Mouse (Mus musculus) forebrain, postnatal 0 days (tissue): ENCODE measurements around the gene Col15a1. TPM values are rescaled to one million over a fixed set of nuclear protein-coding genes. Genes with fewer than 3 reads are reported as not detected.

Experiments used
- ATAC-seq: fragments of 200-750 bp; cut with Nextera tagmentation; 2 replicates; pipeline ENCODE4 v1.8.0; 2017; ENCODE audit warnings: mild to moderate bottlenecking, moderate library complexity
- DNase-seq: peaks from one replicate; pipeline ENCODE4 v3.0.0-alpha.2; 2015
- H3K27ac ChIP-seq: fragments of 300-500 bp; sonication (generic); 2 replicates; pipeline ENCODE4 v1.5.1; 2014; ENCODE audit warnings: low read depth, mild to moderate bottlenecking, antibody characterized with exemption, low read length, moderate library complexity, mixed read lengths
- H3K27me3 ChIP-seq: fragments of 300-500 bp; sonication (generic); 2 replicates; pipeline ENCODE4 v1.6.1; 2014; ENCODE audit warnings: mild to moderate bottlenecking, low read length, mixed read lengths; ENCODE audit not compliant: insufficient read depth
- H3K36me3 ChIP-seq: fragments of 300-500 bp; sonication (generic); 2 replicates; pipeline ENCODE4 v1.6.1; 2014; ENCODE audit warnings: mild to moderate bottlenecking, moderate library complexity; ENCODE audit not compliant: insufficient read depth
- H3K4me1 ChIP-seq: fragments of 300-500 bp; sonication (generic); 2 replicates; pipeline ENCODE4 v1.6.1; 2014; ENCODE audit warnings: antibody characterized with exemption; ENCODE audit not compliant: insufficient read depth
- H3K4me2 ChIP-seq: fragments of 300-500 bp; sonication (generic); 2 replicates; pipeline ENCODE4 v1.6.1; 2014; ENCODE audit warnings: low read depth, mild to moderate bottlenecking, moderate library complexity
- H3K4me3 ChIP-seq: fragments of 300-500 bp; sonication (generic); 2 replicates; pipeline ENCODE4 v1.5.1; 2014; ENCODE audit warnings: low read depth, low read length, mixed read lengths
- H3K9ac ChIP-seq: fragments of 300-500 bp; sonication (generic); 2 replicates; pipeline ENCODE4 v1.6.1; 2014; ENCODE audit warnings: mild to moderate bottlenecking
- H3K9me3 ChIP-seq: fragments of 300-500 bp; sonication (generic); 2 replicates; pipeline ENCODE4 v1.6.1; 2016; ENCODE audit warnings: low read length
- CTCF ChIP-seq: sonication (generic); IDR thresholded peaks from 2 replicates; pipeline ENCODE4 v1.5.1; 2016; ENCODE audit warnings: antibody characterized with exemption, control low read depth, low read depth
- WGBS: fragments of 180-500 bp; shearing (Covaris S2); extraction: QIAGEN DNeasy Blood & Tissue Kit; methylation state at CpG from one replicate; pipeline ENCODE4 v1.1.7; 2014; 5-methylcytosine and 5-hydroxymethylcytosine counted together
- polyA plus RNA-seq: library from polyadenylated mRNA; unstranded; fragments of >200 nt; fragmentation: Nextera tagmentation; extraction: Ambion mirVana; gene quantifications from 2 replicates; pipeline ENCODE4 v1.2.1, GENCODE M21; 2015
- total RNA-seq: library from RNA; depleted of rRNA; stranded (reverse); fragments of >200 nt; gene quantifications from 2 replicates; pipeline ENCODE4 v1.2.3, GENCODE M21; 2014

The Col15a1 gene
- total and polyA plus RNA-seq, 2 experiments from 2014 or later: 2.5 to 6.2 TPM

DNA sequence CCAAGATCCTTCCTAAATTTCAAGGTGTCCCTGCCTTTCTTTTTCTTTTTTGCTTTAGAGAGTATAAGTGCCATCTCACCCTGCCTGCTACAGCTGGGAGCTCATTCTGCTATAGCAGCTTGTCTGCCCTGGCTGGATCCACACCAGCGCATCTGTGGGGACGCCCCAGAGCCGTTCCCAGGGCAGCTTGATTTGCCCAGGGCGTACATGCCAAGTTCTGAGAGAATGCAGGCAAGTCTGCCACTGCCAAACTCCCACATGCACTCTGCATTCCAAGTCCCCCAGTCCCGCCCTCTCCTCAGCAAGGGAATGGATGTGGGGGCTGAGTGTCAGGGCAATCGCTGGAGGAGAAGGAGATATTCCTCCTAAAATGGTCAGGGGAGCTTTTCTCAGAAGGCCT lies 19.8 kb downstream of the Col15a1 start:
- Histone ChIP-seq H3K4me2 (no peak overlapping the region), H3K27me3 (no peaks in the 10 kb centered on the region), H3K4me3 (no peak overlapping the region), H3K4me1 (peaks cover 12% of the 10 kb centered on the region; the same call in 1 of the 2 replicates), H3K9ac (no peak overlapping the region), H3K36me3 (no peaks in the 10 kb centered on the region), H3K9me3 (no peaks in the 10 kb centered on the region), H3K27ac (no peak overlapping the region)
- no peak for TF ChIP-seq CTCF
- WGBS: 40% methylated on average over 6 of the region's 6 CpGs
- DNase-seq (peak; percentile 77), ATAC-seq (peak; percentile 91)

DNA sequence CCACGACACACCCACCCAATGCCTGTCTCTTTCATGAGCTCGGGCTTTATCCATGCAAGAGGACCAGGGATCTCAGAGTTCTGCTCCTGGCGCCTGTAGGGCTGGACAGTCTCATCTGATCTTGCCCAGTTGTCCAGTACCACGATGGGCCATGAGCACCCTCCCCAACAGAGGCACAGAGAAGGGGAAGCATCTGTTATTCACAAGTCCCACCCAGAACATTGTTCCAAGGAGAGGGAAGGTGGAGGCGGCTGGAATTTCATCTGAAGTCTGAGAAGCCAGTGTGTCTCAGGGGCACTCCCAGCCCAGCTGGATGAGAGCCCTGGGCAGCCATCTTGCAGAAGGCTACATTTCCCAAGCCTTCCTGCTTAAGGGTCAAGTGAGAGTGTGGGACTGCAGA lies 21.0 kb downstream of the Col15a1 start:
- WGBS: 89% methylated on average over 5 of the region's 5 CpGs
- DNase-seq (no peak), ATAC-seq (no peak)
- H3K4me2 ChIP-seq: no peak overlapping the region
- H3K9me3 ChIP-seq: no peaks in the 10 kb centered on the region
- no peaks in the 10 kb centered on the region for H3K27me3 ChIP-seq
- H3K36me3 ChIP-seq: no peaks in the 10 kb centered on the region
- H3K4me1 ChIP-seq: peaks cover 12% of the 10 kb centered on the region; the same call in 1 of the 2 replicates
- H3K27ac ChIP-seq: no peak overlapping the region
- H3K4me3 ChIP-seq: no peak overlapping the region
- TF ChIP-seq CTCF: no peak
- H3K9ac ChIP-seq: no peak overlapping the region

GRCm38 (mm10) chr4:47230498-47230897 lies 22.5 kb downstream of the Col15a1 start:
- no peak for ATAC-seq
- DNase-seq: no peak
- Histone ChIP-seq H3K9me3 (no peaks in the 10 kb centered on the region), H3K27ac (no peak overlapping the region), H3K4me3 (no peak overlapping the region), H3K4me1 (peaks cover 19% of the 10 kb centered on the region), H3K27me3 (no peaks in the 10 kb centered on the region), H3K4me2 (no peak overlapping the region), H3K9ac (no peak overlapping the region), H3K36me3 (no peaks in the 10 kb centered on the region)
- 86% methylated on average over 7 of the region's 7 CpGs for WGBS
- no peak for TF ChIP-seq CTCF

DNA sequence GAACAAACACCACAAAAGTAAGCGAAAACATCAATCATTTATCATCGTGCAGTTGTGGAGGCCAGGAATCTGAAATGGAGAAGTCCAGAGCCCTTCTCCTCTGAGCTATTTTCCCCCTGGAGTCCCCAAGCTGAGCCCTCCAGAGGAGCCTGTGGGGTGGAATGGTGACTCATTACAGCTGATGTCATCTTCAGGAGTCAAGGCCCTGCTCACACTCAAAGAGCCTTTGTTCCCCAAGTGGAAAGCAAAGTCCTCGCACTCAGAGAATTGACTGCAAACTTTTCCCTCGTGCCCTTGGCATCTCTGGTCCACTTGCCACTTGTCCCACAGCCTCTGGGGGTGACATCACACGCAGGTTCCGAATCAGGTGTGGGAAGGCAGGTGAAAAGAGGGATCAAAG lies 23.4 kb downstream of the Col15a1 start:
- Histone ChIP-seq H3K9ac (no peak overlapping the region), H3K4me3 (no peak overlapping the region), H3K9me3 (no peaks in the 10 kb centered on the region), H3K27ac (no peak overlapping the region), H3K36me3 (no peaks in the 10 kb centered on the region), H3K4me1 (peaks cover 18% of the 10 kb centered on the region), H3K4me2 (no peak overlapping the region), H3K27me3 (no peaks in the 10 kb centered on the region)
- no peak for TF ChIP-seq CTCF
- DNase-seq (no peak), ATAC-seq (no peak)
- 78% methylated on average over 6 of the region's 6 CpGs for WGBS

DNA sequence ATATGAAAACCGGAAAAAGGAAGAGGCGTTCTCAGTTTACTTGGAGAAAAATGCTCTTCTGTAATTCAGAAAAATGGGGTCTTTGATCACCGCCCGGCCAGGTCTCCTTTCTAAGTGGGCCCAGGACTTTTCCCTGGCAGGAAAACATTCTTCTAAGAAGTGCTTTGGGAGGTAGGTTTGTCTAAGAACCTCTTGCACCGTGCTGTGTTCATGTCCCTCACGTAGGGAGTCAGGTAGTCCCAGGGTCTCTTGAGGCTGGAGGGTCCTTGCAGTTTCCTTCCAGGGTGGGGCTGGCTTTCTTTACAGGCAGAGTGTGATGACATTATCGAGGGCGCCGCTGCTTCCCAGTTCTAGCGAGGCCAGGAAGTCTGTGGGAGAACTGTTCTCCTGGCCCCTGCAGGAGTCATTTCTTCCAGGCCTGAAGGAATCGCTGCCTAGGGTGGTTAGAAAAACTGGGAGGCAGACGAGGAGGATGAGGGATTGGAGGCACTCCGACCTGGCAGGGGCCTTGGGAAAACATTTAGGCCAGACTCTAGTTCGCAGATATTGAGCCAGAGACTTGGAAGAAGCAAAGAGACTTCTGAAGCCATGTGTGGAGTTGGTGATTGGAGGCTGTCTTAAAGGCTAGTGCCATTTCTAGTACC lies 25.4 kb downstream of the Col15a1 start:
- Histone ChIP-seq H3K36me3 (no peaks in the 10 kb centered on the region), H3K27me3 (no peaks in the 10 kb centered on the region), H3K9ac (no peak overlapping the region), H3K4me3 (no peak overlapping the region), H3K4me2 (no peak overlapping the region), H3K4me1 (peaks cover 10% of the 10 kb centered on the region), H3K9me3 (no peaks in the 10 kb centered on the region), H3K27ac (no peak overlapping the region)
- ATAC-seq (no peak), DNase-seq (no peak)
- 85% methylated on average over 14 of the region's 14 CpGs for WGBS
- no peak for TF ChIP-seq CTCF

DNA sequence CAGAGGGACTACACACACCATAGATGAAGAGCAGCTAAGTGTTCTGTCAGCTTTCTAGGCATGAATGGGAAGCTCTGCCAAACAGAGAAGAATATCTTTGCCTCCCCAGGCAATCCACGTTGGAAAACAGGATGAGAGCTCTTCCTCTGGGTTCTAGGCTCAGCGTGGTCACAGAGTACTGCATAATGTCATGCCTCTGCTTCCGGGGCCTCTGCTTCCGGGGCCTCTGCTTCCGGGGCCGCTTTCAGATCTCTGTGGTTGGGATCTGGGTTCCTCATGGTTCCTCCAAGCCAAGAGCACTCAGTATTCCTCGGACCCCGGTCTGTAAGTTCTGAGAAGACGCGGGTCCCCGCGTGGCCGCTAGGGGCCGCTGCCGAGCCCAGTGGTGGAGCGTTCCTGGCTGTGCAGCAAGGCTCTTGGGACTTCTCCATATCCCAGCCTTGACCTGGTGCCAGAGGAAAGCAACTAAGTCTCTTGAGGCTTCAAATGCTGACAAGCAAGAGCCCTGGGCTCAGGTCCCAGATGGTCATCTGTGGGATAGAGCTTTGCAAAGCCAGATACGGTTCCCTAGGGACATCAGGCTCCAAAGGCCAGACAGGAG lies 26.8 kb downstream of the Col15a1 start:
- ATAC-seq (peak; percentile 65), DNase-seq (peak; percentile 81)
- Histone ChIP-seq H3K4me2 (no peak overlapping the region), H3K9me3 (no peaks in the 10 kb centered on the region), H3K4me1 (peaks cover 10% of the 10 kb centered on the region), H3K27ac (no peak overlapping the region), H3K27me3 (no peaks in the 10 kb centered on the region), H3K4me3 (no peak overlapping the region), H3K36me3 (no peaks in the 10 kb centered on the region), H3K9ac (no peak overlapping the region)
- WGBS: 25% methylated on average over 17 of the region's 17 CpGs
- TF ChIP-seq CTCF: peak; percentile 79

DNA sequence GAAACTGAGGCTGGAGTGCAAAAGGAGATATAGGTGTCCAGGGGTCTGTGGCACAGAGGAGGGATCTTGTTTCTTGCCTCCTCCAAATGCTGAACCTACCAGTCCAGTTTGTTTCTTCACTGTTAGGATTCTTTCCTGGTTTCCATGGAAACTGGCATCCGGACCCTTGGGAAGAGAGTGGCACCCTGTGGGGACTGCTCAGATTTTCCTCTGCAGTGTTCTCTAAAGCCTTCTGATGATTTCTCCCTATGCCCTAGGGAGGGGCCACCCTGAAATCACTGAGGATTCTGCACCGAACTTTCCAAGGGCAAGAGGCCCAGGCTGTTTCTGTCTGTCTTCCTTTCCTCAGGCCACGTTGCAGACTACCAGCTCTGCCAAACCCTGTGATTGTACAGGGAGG lies 27.4 kb downstream of the Col15a1 start:
- no peaks in the 10 kb centered on the region for H3K27me3 ChIP-seq
- no peaks in the 10 kb centered on the region for H3K36me3 ChIP-seq
- ATAC-seq: peak; percentile 86
- WGBS: 8% methylated on average over 3 of the region's 3 CpGs
- peaks cover 10% of the 10 kb centered on the region for H3K4me1 ChIP-seq
- no peak overlapping the region for H3K27ac ChIP-seq
- no peak overlapping the region for H3K4me3 ChIP-seq
- H3K9me3 ChIP-seq: no peaks in the 10 kb centered on the region
- H3K4me2 ChIP-seq: no peak overlapping the region
- H3K9ac ChIP-seq: no peak overlapping the region
- peak; percentile 81 for DNase-seq
- peak; percentile 38 for TF ChIP-seq CTCF
